Mouse (Mus musculus) hindbrain, embryonic 13.5 days (tissue): ENCODE data around the gene Gpc5. TPM values are rescaled to one million over a fixed set of nuclear protein-coding genes. Genes with fewer than 3 reads are reported as not detected.

ENCODE experiments used
- ATAC-seq: fragments of 200-750 bp; cut with Nextera tagmentation; 2 replicates; pipeline ENCODE4 v1.8.0; 2017; ENCODE audit warnings: moderate TSS enrichment; ENCODE audit not compliant: low FRiP score
- H3K27ac ChIP-seq: fragments of 300-500 bp; sonication (generic); 2 replicates; pipeline ENCODE4 v1.5.1; 2015; ENCODE audit warnings: inconsistent platforms, mild to moderate bottlenecking, moderate library complexity
- H3K27me3 ChIP-seq: fragments of 300-500 bp; sonication (generic); 2 replicates; pipeline ENCODE4 v1.6.1; 2015; ENCODE audit warnings: mild to moderate bottlenecking, inconsistent platforms
- H3K36me3 ChIP-seq: fragments of 300-500 bp; sonication (generic); 2 replicates; pipeline ENCODE4 v1.6.1; 2015; ENCODE audit warnings: mild to moderate bottlenecking, inconsistent platforms
- H3K4me1 ChIP-seq: fragments of 300-500 bp; sonication (generic); replicated peaks from 2 replicates; pipeline ENCODE4 v1.6.1; 2015; ENCODE audit warnings: inconsistent platforms
- H3K4me2 ChIP-seq: fragments of 300-500 bp; sonication (generic); 2 replicates; pipeline ENCODE4 v1.6.1; 2015; ENCODE audit warnings: inconsistent platforms, mild to moderate bottlenecking, moderate library complexity
- H3K4me3 ChIP-seq: fragments of 300-500 bp; sonication (generic); 2 replicates; pipeline ENCODE4 v1.5.1; 2015; ENCODE audit warnings: mild to moderate bottlenecking, inconsistent platforms
- H3K9ac ChIP-seq: fragments of 300-500 bp; sonication (generic); 2 replicates; pipeline ENCODE4 v1.6.1; 2015; ENCODE audit warnings: mild to moderate bottlenecking, inconsistent platforms
- H3K9me3 ChIP-seq: fragments of 300-500 bp; sonication (generic); 2 replicates; pipeline ENCODE4 v1.6.1; 2016; ENCODE audit warnings: inconsistent platforms
- WGBS: fragments of 180-500 bp; shearing (Covaris S2); methylation state at CpG from one replicate; pipeline ENCODE4 v1.1.7; 2015; 5-methylcytosine and 5-hydroxymethylcytosine counted together
- microRNA counts: library from miRNA; unstranded; fragments of <30 nt; microRNA quantifications from one replicate; lab custom pipeline; 2016
- microRNA-seq: library from miRNA; unstranded; fragments of <30 nt; microRNA quantifications from one replicate; pipeline ENCODE4, GENCODE M21; 2016
- polyA plus RNA-seq: library from polyadenylated mRNA; unstranded; fragments of >200 nt; fragmentation: Nextera tagmentation; extraction: Ambion mirVana; gene quantifications from 2 replicates; pipeline ENCODE4 v1.2.1, GENCODE M21; 2015

The Gpc5 gene
- polyA plus RNA-seq, 1 experiment from 2014 or later = 3.9 TPM

DNA sequence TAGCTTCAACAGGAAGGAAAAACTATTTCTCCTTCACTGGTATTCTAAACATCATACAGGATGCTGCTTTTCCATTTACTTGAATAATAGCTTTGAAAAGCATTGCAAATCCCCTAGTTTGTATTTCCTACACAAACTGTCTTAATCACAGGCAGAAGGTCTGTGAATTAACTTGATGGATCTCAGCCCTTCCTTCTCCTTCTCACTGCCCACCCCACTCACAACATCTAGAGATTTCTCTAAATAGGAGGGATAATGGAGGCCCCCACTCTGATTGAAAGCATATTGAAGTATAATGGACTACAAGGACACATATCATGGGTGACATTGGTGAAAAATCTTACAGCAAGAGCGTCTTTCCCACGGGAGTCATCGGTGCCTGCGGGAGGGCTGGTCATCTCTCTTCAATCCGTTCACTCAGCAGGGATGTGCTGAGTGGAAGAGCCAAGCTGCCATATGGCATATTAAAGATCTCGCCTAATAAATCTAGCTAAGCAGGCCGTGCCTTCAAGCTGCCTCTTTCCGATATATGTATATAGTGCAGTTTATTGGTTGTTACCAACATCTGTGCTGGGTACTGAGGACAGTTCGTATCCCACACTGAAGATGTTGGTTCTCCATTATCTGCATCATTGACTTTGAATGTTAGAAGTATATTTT is 1466.3 kb downstream of the Gpc5 start:
- ATAC-seq = peak; percentile 66
- no peaks in the 10 kb centered on the region for H3K27me3 ChIP-seq
- 58% methylated on average over 9 of the region's 9 CpGs for WGBS
- no peak overlapping the region for H3K9ac ChIP-seq
- H3K4me2 ChIP-seq = no peak overlapping the region
- H3K4me1 ChIP-seq = 0 out of 2 replicates have a peak, but pooled peaks cover 5% of the 10 kb centered on the region
- no peaks in the 10 kb centered on the region for H3K9me3 ChIP-seq
- no peaks in the 10 kb centered on the region for H3K36me3 ChIP-seq
- no peak overlapping the region for H3K4me3 ChIP-seq
- no peak overlapping the region for H3K27ac ChIP-seq

DNA sequence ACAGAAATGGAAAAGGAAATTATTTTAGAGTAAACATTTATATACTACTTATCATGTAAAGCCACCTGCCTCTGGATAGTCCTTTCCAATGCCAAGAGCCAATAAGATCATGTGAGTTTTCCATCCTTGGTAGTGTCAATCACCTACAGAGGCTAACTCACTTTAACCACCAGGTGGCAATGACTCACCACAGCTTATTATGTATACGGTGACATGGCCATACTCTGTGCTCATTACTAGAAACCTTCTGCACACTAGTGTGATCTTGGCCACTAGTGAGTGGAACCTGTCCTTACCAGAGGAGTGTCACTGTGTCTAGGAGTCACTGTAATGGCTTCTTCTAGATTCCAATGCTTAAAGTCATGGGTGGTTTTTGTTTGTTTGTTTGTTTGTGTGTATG is 1468.0 kb downstream of the Gpc5 start:
- Histone ChIP-seq H3K36me3 (no peaks in the 10 kb centered on the region), H3K27ac (no peak overlapping the region), H3K4me2 (no peak overlapping the region), H3K4me3 (no peak overlapping the region), H3K27me3 (no peaks in the 10 kb centered on the region), H3K9me3 (no peaks in the 10 kb centered on the region), H3K4me1 (0 out of 2 replicates have a peak, but pooled peaks cover 5% of the 10 kb centered on the region), H3K9ac (no peak overlapping the region)
- peak; percentile 63; the same call in 1 of the 2 replicates for ATAC-seq
- WGBS = 50% methylated on average over 1 of the region's 1 CpGs

MicroRNA genes within 50 kb of the gene (microRNA counts, 519-probe panel; counts per million panel counts)
- 3,538 counts per million, percentile 45 among the panel's probes with 10 or more counts for microRNA mmu-miR-18a (lab: Ali Mortazavi, UCI)
- microRNA mmu-miR-19a (lab: Ali Mortazavi, UCI) = 5,914 counts per million, percentile 96 among the panel's probes with 10 or more counts
- microRNA mmu-miR-19b (lab: Ali Mortazavi, UCI) = 5,179 counts per million, percentile 89 among the panel's probes with 10 or more counts
- microRNA mmu-miR-20a+mmu-miR-20b (lab: Ali Mortazavi, UCI) = 6,213 counts per million, percentile 98 among the panel's probes with 10 or more counts
- 51.3 counts per million for microRNA mmu-miR-92a (lab: Ali Mortazavi, UCI)

Small RNAs within 50 kb of the gene (microRNA-seq; reads per million reads assigned to microRNA genes)
- 38,868 reads per million, percentile 98 among the genes with 10 or more reads in this experiment for gene Mir17
- 5,111 reads per million, percentile 91 among the genes with 10 or more reads in this experiment for gene Mir18
- 78.2 reads per million, percentile 47 among the genes with 10 or more reads in this experiment for gene Mir19a
- gene Mir19b-1 = 9.5 reads per million, percentile 23 among the genes with 10 or more reads in this experiment
- 15,721 reads per million, percentile 97 among the genes with 10 or more reads in this experiment for gene Mir20a
- gene Mir92-1 = 2,037 reads per million, percentile 83 among the genes with 10 or more reads in this experiment
